Mouse (Mus musculus) liver, embryonic 12.5 days (tissue): Measurements from ENCODE around the gene Scd2. TPM values are rescaled to one million over a fixed set of nuclear protein-coding genes. Genes with fewer than 3 reads are reported as not detected.
A peak's percentile ranks its signal among the peaks of the same experiment; 100 is the strongest.
"Not testable (repeated sequence)": the region's sequence is repeated elsewhere in the genome, so short reads cannot be mapped to it uniquely, and the experiment has no call there.

Experiments
- ATAC-seq: fragments of 200-750 bp; cut with Nextera tagmentation; 2 replicates; pipeline ENCODE4 v1.8.0; 2017; ENCODE audit warnings: moderate number of reproducible peaks, mild to moderate bottlenecking, moderate library complexity
- H3K27ac ChIP-seq: fragments of 300-500 bp; sonication (generic); 2 replicates; pipeline ENCODE4 v1.5.1; 2016; ENCODE audit warnings: mild to moderate bottlenecking
- H3K27me3 ChIP-seq: fragments of 300-500 bp; sonication (generic); replicated peaks from 2 replicates; pipeline ENCODE4 v1.6.1; 2016; ENCODE audit warnings: mild to moderate bottlenecking, moderate library complexity
- H3K36me3 ChIP-seq: fragments of 300-500 bp; sonication (generic); 2 replicates; pipeline ENCODE4 v1.6.1; 2016; ENCODE audit warnings: mild to moderate bottlenecking, moderate library complexity
- H3K4me1 ChIP-seq: fragments of 300-500 bp; sonication (generic); 2 replicates; pipeline ENCODE4 v1.6.1; 2016
- H3K4me2 ChIP-seq: fragments of 300-500 bp; sonication (generic); 2 replicates; pipeline ENCODE4 v1.6.1; 2016; ENCODE audit warnings: mild to moderate bottlenecking, moderate library complexity
- H3K4me3 ChIP-seq: fragments of 300-500 bp; sonication (generic); 2 replicates; pipeline ENCODE4 v1.5.1; 2016; ENCODE audit warnings: mild to moderate bottlenecking, moderate library complexity
- H3K9ac ChIP-seq: fragments of 300-500 bp; sonication (generic); 2 replicates; pipeline ENCODE4 v1.6.1; 2016; ENCODE audit warnings: mild to moderate bottlenecking, moderate library complexity
- H3K9me3 ChIP-seq: fragments of 300-500 bp; sonication (generic); replicated peaks from 2 replicates; pipeline ENCODE4 v1.6.1; 2016; ENCODE audit warnings: mild to moderate bottlenecking, moderate library complexity
- WGBS: fragments of 180-500 bp; shearing (Covaris S2); methylation state at CpG from one replicate; pipeline ENCODE4 v1.1.7; 2016; ENCODE audit not compliant: insufficient replicate concordance; 5-methylcytosine and 5-hydroxymethylcytosine counted together
- polyA plus RNA-seq: library from polyadenylated mRNA; unstranded; fragments of >200 nt; fragmentation: Nextera tagmentation; extraction: Ambion mirVana; gene quantifications from 2 replicates; pipeline ENCODE4 v1.2.1, GENCODE M21; 2016

Gene Scd2
- polyA plus RNA-seq = 136 and 148 TPM in 2 replicates

GRCm38 (mm10) chr19:44292941-44293768 is at the start of gene Scd2:
Gene Scd2, plus strand, starts transcription at chr19:44293674.
- Histone ChIP-seq H3K9me3 (no peaks in the 10 kb centered on the region), H3K27ac (peak within 1 kb of the TSS; percentile 94), H3K27me3 (no peaks in the 10 kb centered on the region), H3K4me2 (peak within 1 kb of the TSS; percentile 93), H3K9ac (peak within 1 kb of the TSS; percentile 82), H3K36me3 (peaks cover 33% of the 10 kb centered on the region), H3K4me1 (peaks cover 79% of the 10 kb centered on the region), H3K4me3 (peak within 1 kb of the TSS; percentile 82)
- WGBS = 4% methylated on average over 21 of the region's 21 CpGs
- peak; percentile 31 for ATAC-seq

- Histone ChIP-seq H3K4me1 (peaks cover 44% of the 10 kb centered on the region), H3K9ac (no peak overlapping the region), H3K9me3 (no peaks in the 10 kb centered on the region), H3K4me3 (no peak overlapping the region), H3K4me2 (peak overlapping the region; percentile 84), H3K36me3 (no peaks in the 10 kb centered on the region), H3K27me3 (peaks cover 22% of the 10 kb centered on the region; the same call in 1 of the 2 replicates), H3K27ac (no peak overlapping the region)
- 7% methylated on average over 5 of the region's 5 CpGs for WGBS
- no peak for ATAC-seq
Measured at GRCm38 (mm10) chr19:44245761-44246171, 47.7 kb upstream of the Scd2 start.

DNA sequence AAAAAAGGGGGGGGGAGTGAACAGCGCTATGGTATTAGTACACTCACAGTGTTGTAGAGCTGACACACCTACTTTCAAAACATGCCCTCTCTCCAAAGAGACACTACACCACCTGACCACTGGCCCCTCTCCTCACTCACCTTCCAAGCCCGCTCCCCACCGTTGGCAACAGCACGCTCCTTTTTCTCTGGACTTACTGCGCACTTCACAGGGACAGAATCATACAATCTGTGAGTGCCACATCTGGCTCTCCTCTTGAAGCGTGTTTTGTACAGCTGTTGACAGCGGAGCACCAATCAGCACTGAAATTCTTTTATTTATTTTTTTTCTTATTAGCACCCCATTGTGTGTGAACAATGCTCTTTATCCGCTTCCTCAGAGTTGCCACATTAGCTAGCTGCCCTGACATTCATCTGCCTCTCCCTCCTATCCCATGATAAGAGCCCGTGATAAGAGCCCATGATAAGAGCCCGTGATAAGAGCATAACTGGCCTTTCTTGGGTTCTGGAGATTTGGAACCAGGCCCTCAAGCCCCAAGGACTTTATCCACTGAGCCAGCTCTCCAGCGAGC is 47.0 kb upstream of the Scd2 start:
- no peak for ATAC-seq
- no peaks in the 10 kb centered on the region for H3K9me3 ChIP-seq
- no peak overlapping the region for H3K27ac ChIP-seq
- H3K36me3 ChIP-seq = no peaks in the 10 kb centered on the region
- 38% methylated on average over 11 of the region's 11 CpGs for WGBS
- peaks cover 44% of the 10 kb centered on the region for H3K4me1 ChIP-seq
- H3K4me3 ChIP-seq = no peak overlapping the region
- H3K9ac ChIP-seq = no peak overlapping the region
- peaks cover 22% of the 10 kb centered on the region for H3K27me3 ChIP-seq
- H3K4me2 ChIP-seq = peak overlapping the region; percentile 84

DNA sequence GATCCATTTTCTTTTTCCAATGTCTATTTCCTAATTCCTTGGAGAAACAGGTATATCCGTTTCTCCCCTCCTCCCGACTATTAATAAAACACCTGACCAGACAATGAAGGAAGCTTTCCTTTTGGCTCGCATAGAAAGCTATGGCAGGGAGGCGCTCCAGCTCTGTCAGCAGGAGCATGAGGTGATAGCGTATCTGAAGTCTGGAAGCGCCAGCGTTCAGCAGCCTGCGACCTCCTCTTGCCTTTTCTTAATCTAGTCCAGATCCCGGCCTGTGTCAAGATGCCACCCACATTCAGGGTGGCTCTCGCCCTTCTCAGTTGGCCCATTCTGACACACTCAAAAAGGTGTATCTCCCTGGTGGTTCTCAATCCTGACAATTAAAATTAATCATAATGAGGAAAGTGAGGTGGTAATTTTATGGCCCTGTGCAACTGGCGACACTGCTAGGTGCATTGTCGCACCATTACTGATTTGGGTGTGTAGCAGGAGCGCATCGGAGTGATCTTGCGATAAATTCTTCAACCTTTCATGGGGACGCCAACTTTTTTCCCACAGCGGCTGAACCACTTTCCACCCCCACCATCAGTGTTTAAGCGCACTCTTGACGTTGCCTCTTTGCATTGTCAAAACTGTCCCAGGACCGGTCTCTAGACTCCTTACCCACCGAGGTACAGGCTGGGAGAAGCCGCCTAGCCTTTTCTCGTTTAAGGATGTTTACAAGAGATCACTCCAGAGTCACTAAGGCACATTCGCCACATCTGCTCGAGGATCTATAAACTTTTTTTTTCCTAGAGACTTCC is 46.0 kb upstream of the Scd2 start:
- Histone ChIP-seq H3K36me3 (no peaks in the 10 kb centered on the region), H3K27ac (peak overlapping the region; percentile 82), H3K4me1 (peaks cover 52% of the 10 kb centered on the region), H3K9me3 (no peaks in the 10 kb centered on the region), H3K4me3 (peak overlapping the region; percentile 54), H3K4me2 (peak overlapping the region; percentile 84), H3K27me3 (peaks cover 26% of the 10 kb centered on the region), H3K9ac (peak overlapping the region; percentile 64)
- ATAC-seq = peak; percentile 25
- 1% methylated on average over 25 of the region's 25 CpGs for WGBS

DNA sequence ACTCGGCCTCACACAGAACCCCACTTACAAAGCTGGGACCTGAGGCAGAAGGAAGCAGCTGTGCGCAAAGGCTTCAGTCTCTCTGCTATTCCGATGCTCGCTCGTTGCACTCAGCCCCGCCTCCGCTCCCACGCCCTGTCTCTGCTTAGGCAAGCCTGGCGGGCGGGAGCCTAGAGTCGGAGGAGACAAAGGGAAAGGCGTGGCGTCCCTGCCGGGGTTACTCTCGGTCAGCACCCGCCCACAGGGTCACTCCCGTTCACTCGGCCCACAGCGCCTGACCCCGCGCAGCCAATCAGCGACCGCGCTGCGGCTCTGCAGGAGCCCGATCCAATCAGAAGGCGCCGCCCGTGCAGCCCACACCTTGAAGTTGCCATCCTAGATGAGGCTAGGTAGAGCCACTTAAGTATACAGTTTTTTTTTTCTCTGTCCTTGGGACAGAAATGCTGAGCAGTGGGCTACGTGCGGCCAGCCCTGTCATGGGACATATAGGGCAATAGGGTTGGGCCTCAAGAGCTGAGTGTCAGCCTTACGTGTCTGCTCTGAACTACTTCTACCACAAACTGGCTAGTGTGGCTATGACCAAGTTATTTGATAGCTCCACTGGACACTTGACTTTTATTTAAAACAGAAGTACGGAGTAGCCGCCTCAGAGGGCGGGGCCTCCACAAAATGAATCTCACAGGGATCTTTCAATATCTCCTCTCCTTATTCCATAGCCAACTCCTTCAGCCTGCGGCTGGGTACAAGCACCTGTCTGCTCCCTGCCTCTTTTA is 45.2 kb upstream of the Scd2 start:
- peak overlapping the region; percentile 84 for H3K4me2 ChIP-seq
- peak overlapping the region; percentile 82 for H3K27ac ChIP-seq
- peak overlapping the region; percentile 64 for H3K9ac ChIP-seq
- peak overlapping the region; percentile 54 for H3K4me3 ChIP-seq
- WGBS = 3% methylated on average over 36 of the region's 36 CpGs
- peaks cover 25% of the 10 kb centered on the region for H3K27me3 ChIP-seq
- peaks cover 53% of the 10 kb centered on the region for H3K4me1 ChIP-seq
- ATAC-seq = peak; percentile 99
- no peaks in the 10 kb centered on the region for H3K36me3 ChIP-seq
- H3K9me3 ChIP-seq = no peaks in the 10 kb centered on the region

GRCm38 (mm10) chr19:44248854-44249351 is 44.6 kb upstream of the Scd2 start:
- Histone ChIP-seq H3K9me3 (no peaks in the 10 kb centered on the region), H3K4me1 (peaks cover 53% of the 10 kb centered on the region), H3K4me2 (peak overlapping the region; percentile 84), H3K9ac (0 out of 2 replicates have a peak overlapping the region, but pooled peaks have one; percentile 45), H3K36me3 (no peaks in the 10 kb centered on the region), H3K27ac (peak overlapping the region; percentile 82), H3K4me3 (peak overlapping the region; percentile 54; the same call in 1 of the 2 replicates), H3K27me3 (peaks cover 25% of the 10 kb centered on the region)
- 71% methylated on average over 11 of the region's 11 CpGs for WGBS
- no peak for ATAC-seq

GRCm38 (mm10) chr19:44251138-44251537 is 42.3 kb upstream of the Scd2 start:
- not testable (repeated sequence) for H3K36me3 ChIP-seq, H3K27ac ChIP-seq, H3K9ac ChIP-seq, H3K4me2 ChIP-seq, H3K9me3 ChIP-seq, ATAC-seq, H3K4me3 ChIP-seq
- Histone ChIP-seq H3K4me1 (peaks cover 46% of the 10 kb centered on the region), H3K27me3 (peaks cover 19% of the 10 kb centered on the region)
- WGBS = 82% methylated on average over 6 of the region's 6 CpGs

GRCm38 (mm10) chr19:44251936-44252558 is 41.4 kb upstream of the Scd2 start:
- no peak overlapping the region for H3K4me2 ChIP-seq
- no peaks in the 10 kb centered on the region for H3K9me3 ChIP-seq
- H3K4me1 ChIP-seq = peaks cover 37% of the 10 kb centered on the region
- H3K27me3 ChIP-seq = peaks cover 14% of the 10 kb centered on the region
- H3K9ac ChIP-seq = no peak overlapping the region
- WGBS = 51% methylated on average over 12 of the region's 12 CpGs
- H3K36me3 ChIP-seq = no peaks in the 10 kb centered on the region
- H3K4me3 ChIP-seq = no peak overlapping the region
- ATAC-seq = no peak
- no peak overlapping the region for H3K27ac ChIP-seq

GRCm38 (mm10) chr19:44254106-44254505 is 39.4 kb upstream of the Scd2 start:
- ATAC-seq = not testable (repeated sequence)

GRCm38 (mm10) chr19:44257377-44257966 is 36.0 kb upstream of the Scd2 start:
- H3K4me3 ChIP-seq = no peak overlapping the region
- H3K9ac ChIP-seq = no peak overlapping the region
- peaks cover 6% of the 10 kb centered on the region for H3K4me1 ChIP-seq
- no peaks in the 10 kb centered on the region for H3K36me3 ChIP-seq
- H3K9me3 ChIP-seq = no peaks in the 10 kb centered on the region
- no peak for ATAC-seq
- H3K27me3 ChIP-seq = peaks cover 5% of the 10 kb centered on the region; the same call in 1 of the 2 replicates
- no peak overlapping the region for H3K27ac ChIP-seq
- WGBS = 71% methylated on average over 13 of the region's 13 CpGs
- H3K4me2 ChIP-seq = no peak overlapping the region

More at GRCm38 (mm10) chr19:44254106-44254505, 39.4 kb upstream of the Scd2 start:
- not testable (repeated sequence) for H3K4me3 ChIP-seq, H3K9me3 ChIP-seq, H3K4me2 ChIP-seq, H3K36me3 ChIP-seq, H3K27ac ChIP-seq, H3K9ac ChIP-seq
- H3K27me3 ChIP-seq = peaks cover 14% of the 10 kb centered on the region
- peaks cover 22% of the 10 kb centered on the region for H3K4me1 ChIP-seq
- 75% methylated on average over 4 of the region's 4 CpGs for WGBS
